Mouse (Mus musculus): ENCODE data around the gene Sergef. TPM values are rescaled to one million over a fixed set of nuclear protein-coding genes. Genes with fewer than 3 reads are reported as not detected.

The Sergef gene
- polyA plus RNA-seq, 2 experiments = 3.3 to 5.5 TPM

- TF ChIP-seq EP300 (IDR thresholded peaks at IDR 0.05; ENCODE audit: low read depth) = no peak
- TF ChIP-seq CTCF (IDR thresholded peaks at IDR 0.05; ENCODE audit: low read depth) = no peak
- Histone ChIP-seq H3K9ac (replicated peaks) (no peak overlapping the region), H3K36me3 (replicated peaks; ENCODE audit: control insufficient read depth, insufficient read depth, low read depth) (no peaks in the 10 kb centered on the region), H3K27ac (no peak overlapping the region), H3K4me3 (ENCODE audit: insufficient read depth in 1 of 2, low read depth in 2 of 2, low read length in 2 of 2) (no peak overlapping the region), H3K4me1 (replicated peaks; ENCODE audit: control insufficient read depth in 2 of 2, insufficient read depth in 2 of 2, low read length in 1 of 2) (no peaks in the 10 kb centered on the region), H3K27me3 (ENCODE audit: control insufficient read depth, insufficient read depth, low read length) (no peaks in the 10 kb centered on the region), H3K9me3 (ENCODE audit: control insufficient read depth, low read length) (no peaks in the 10 kb centered on the region), H3K4me2 (ENCODE audit: low read depth) (no peak overlapping the region)
- DNase-seq (ENCODE audit: low read depth in 3 of 3, low spot score in 3 of 3) (no peak), ATAC-seq (ENCODE audit: insufficient read depth) (no peak)
- 67% methylated on average over 6 of the region's 6 CpGs for WGBS (ENCODE audit: insufficient replicate concordance)
These were observed 228.9 kb downstream of the Sergef start for GRCm38 (mm10) chr7:46410727-46411126.

- Histone ChIP-seq H3K9ac (replicated peaks) (no peak overlapping the region), H3K36me3 (replicated peaks; ENCODE audit: control insufficient read depth, insufficient read depth, low read depth) (no peaks in the 10 kb centered on the region), H3K4me2 (ENCODE audit: low read depth) (no peak overlapping the region), H3K9me3 (ENCODE audit: control insufficient read depth, low read length) (no peaks in the 10 kb centered on the region), H3K4me3 (ENCODE audit: insufficient read depth in 1 of 2, low read depth in 2 of 2, low read length in 2 of 2) (no peak overlapping the region), H3K4me1 (replicated peaks; ENCODE audit: control insufficient read depth in 2 of 2, insufficient read depth in 2 of 2, low read length in 1 of 2) (no peaks in the 10 kb centered on the region), H3K27me3 (ENCODE audit: control insufficient read depth, insufficient read depth, low read length) (no peaks in the 10 kb centered on the region), H3K27ac (no peak overlapping the region)
- no peak for ATAC-seq (ENCODE audit: insufficient read depth)
- WGBS (ENCODE audit: insufficient replicate concordance) = 23% methylated on average over 12 of the region's 12 CpGs
- TF ChIP-seq CTCF (IDR thresholded peaks at IDR 0.05; ENCODE audit: low read depth) (no peak), EP300 (IDR thresholded peaks at IDR 0.05; ENCODE audit: low read depth) (no peak)
- no peak for DNase-seq (ENCODE audit: low read depth in 3 of 3, low spot score in 3 of 3)
These were observed 230.3 kb downstream of the Sergef start for GRCm38 (mm10) chr7:46409204-46409789.

GRCm38 (mm10) chr7:46408606-46409005, 231.0 kb downstream of the Sergef start:
- TF ChIP-seq EP300 (IDR thresholded peaks at IDR 0.05; ENCODE audit: low read depth) (no peak), CTCF (IDR thresholded peaks at IDR 0.05; ENCODE audit: low read depth) (no peak)
- Histone ChIP-seq H3K4me2 (ENCODE audit: low read depth) (no peak overlapping the region), H3K4me1 (replicated peaks; ENCODE audit: control insufficient read depth in 2 of 2, insufficient read depth in 2 of 2, low read length in 1 of 2) (no peaks in the 10 kb centered on the region), H3K36me3 (replicated peaks; ENCODE audit: control insufficient read depth, insufficient read depth, low read depth) (no peaks in the 10 kb centered on the region), H3K27ac (no peak overlapping the region), H3K9me3 (ENCODE audit: control insufficient read depth, low read length) (no peaks in the 10 kb centered on the region), H3K9ac (replicated peaks) (no peak overlapping the region), H3K4me3 (ENCODE audit: insufficient read depth in 1 of 2, low read depth in 2 of 2, low read length in 2 of 2) (no peak overlapping the region), H3K27me3 (ENCODE audit: control insufficient read depth, insufficient read depth, low read length) (no peaks in the 10 kb centered on the region)
- ATAC-seq (ENCODE audit: insufficient read depth) (no peak), DNase-seq (ENCODE audit: low read depth in 3 of 3, low spot score in 3 of 3) (no peak)
- WGBS (ENCODE audit: insufficient replicate concordance) = 66% methylated on average over 9 of the region's 9 CpGs

GRCm38 (mm10) chr7:46404756-46405155, 234.9 kb downstream of the Sergef start:
- no peaks in the 10 kb centered on the region for H3K4me1 ChIP-seq (replicated peaks; ENCODE audit: control insufficient read depth in 2 of 2, insufficient read depth in 2 of 2, low read length in 1 of 2)
- no peak overlapping the region for H3K9ac ChIP-seq (replicated peaks)
- no peak overlapping the region for H3K4me2 ChIP-seq (ENCODE audit: low read depth)
- no peak for DNase-seq (ENCODE audit: low read depth in 3 of 3, low spot score in 3 of 3)
- H3K9me3 ChIP-seq (ENCODE audit: control insufficient read depth, low read length) = no peaks in the 10 kb centered on the region
- WGBS (ENCODE audit: insufficient replicate concordance) = 54% methylated on average over 7 of the region's 7 CpGs
- no peak overlapping the region for H3K4me3 ChIP-seq (ENCODE audit: insufficient read depth in 1 of 2, low read depth in 2 of 2, low read length in 2 of 2)
- no peak for TF ChIP-seq CTCF (IDR thresholded peaks at IDR 0.05; ENCODE audit: low read depth)
- TF ChIP-seq EP300 (IDR thresholded peaks at IDR 0.05; ENCODE audit: low read depth) = no peak
- ATAC-seq (ENCODE audit: insufficient read depth) = no peak
- H3K27ac ChIP-seq = no peak overlapping the region
- no peaks in the 10 kb centered on the region for H3K36me3 ChIP-seq (replicated peaks; ENCODE audit: control insufficient read depth, insufficient read depth, low read depth)
- no peaks in the 10 kb centered on the region; the same call in 1 of the 2 replicates for H3K27me3 ChIP-seq (ENCODE audit: control insufficient read depth, insufficient read depth, low read length)

- DNase-seq (ENCODE audit: low read depth in 3 of 3, low spot score in 3 of 3) (no peak), ATAC-seq (ENCODE audit: insufficient read depth) (no peak)
- H3K27ac ChIP-seq = no peak overlapping the region
- 66% methylated on average over 15 of the region's 15 CpGs for WGBS (ENCODE audit: insufficient replicate concordance)
- H3K4me1 ChIP-seq (replicated peaks; ENCODE audit: control insufficient read depth in 2 of 2, insufficient read depth in 2 of 2, low read length in 1 of 2) = no peaks in the 10 kb centered on the region
- peaks cover 2% of the 10 kb centered on the region for H3K27me3 ChIP-seq (ENCODE audit: control insufficient read depth, insufficient read depth, low read length)
- H3K4me3 ChIP-seq (ENCODE audit: insufficient read depth in 1 of 2, low read depth in 2 of 2, low read length in 2 of 2) = no peak overlapping the region
- no peaks in the 10 kb centered on the region for H3K9me3 ChIP-seq (ENCODE audit: control insufficient read depth, low read length)
- no peak overlapping the region for H3K9ac ChIP-seq (replicated peaks)
- TF ChIP-seq CTCF (IDR thresholded peaks at IDR 0.05; ENCODE audit: low read depth) = no peak
- no peak for TF ChIP-seq EP300 (IDR thresholded peaks at IDR 0.05; ENCODE audit: low read depth)
- H3K4me2 ChIP-seq (ENCODE audit: low read depth) = no peak overlapping the region
- H3K36me3 ChIP-seq (replicated peaks; ENCODE audit: control insufficient read depth, insufficient read depth, low read depth) = no peaks in the 10 kb centered on the region
These were observed 235.8 kb downstream of the Sergef start for GRCm38 (mm10) chr7:46403616-46404485.

Measured in liver, embryonic 14.5 days (tissue).